Mouse (Mus musculus): ENCODE measurements around the gene Mllt1. TPM values are rescaled to one million over a fixed set of nuclear protein-coding genes. Genes with fewer than 3 reads are reported as not detected.
"Not testable (repeated sequence)": the region's sequence is repeated elsewhere in the genome, so short reads cannot be mapped to it uniquely, and the experiment has no call there.

Mllt1 gene
- polyA plus RNA-seq, 1 experiment from 2014 or later: 17.7 TPM

GRCm38 (mm10) chr17:56909764-56910163, 25.5 kb downstream of the Mllt1 start:
- not testable (repeated sequence) for H3K4me2 ChIP-seq (replicated peaks; ENCODE audit: low read depth, low read length); H3K9ac ChIP-seq (replicated peaks; ENCODE audit: low read depth); H3K4me3 ChIP-seq (ENCODE audit: low read depth, low read length); H3K27me3 ChIP-seq (replicated peaks; ENCODE audit: insufficient read depth, low read length); H3K9me3 ChIP-seq (ENCODE audit: low read length); H3K36me3 ChIP-seq (ENCODE audit: insufficient read depth, low read length)
- peaks cover 19% of the 10 kb centered on the region for H3K4me1 ChIP-seq (ENCODE audit: insufficient read depth, low read depth, low read length)
- WGBS: 76% methylated on average over 2 of the region's 2 CpGs
- peak overlapping the region; percentile 32; the same call in 1 of the 2 replicates for H3K27ac ChIP-seq (ENCODE audit: low read length)
- 0 out of 2 replicates have a peak, but pooled peaks have one; percentile 12 for TF ChIP-seq EP300 (IDR thresholded peaks at IDR 0.05)
- peak; percentile 40 for TF ChIP-seq CTCF (IDR thresholded peaks at IDR 0.05)
- DNase-seq (ENCODE audit: low spot score) (peak; percentile 53), ATAC-seq (peak; percentile 20)

- Histone ChIP-seq H3K36me3 (ENCODE audit: insufficient read depth, low read length) (no peaks in the 10 kb centered on the region), H3K9ac (replicated peaks; ENCODE audit: low read depth) (no peak overlapping the region), H3K27me3 (replicated peaks; ENCODE audit: insufficient read depth, low read length) (no peaks in the 10 kb centered on the region), H3K9me3 (ENCODE audit: low read length) (no peaks in the 10 kb centered on the region), H3K4me3 (ENCODE audit: low read depth, low read length) (no peak overlapping the region), H3K4me2 (replicated peaks; ENCODE audit: low read depth, low read length) (no peak overlapping the region), H3K4me1 (ENCODE audit: insufficient read depth, low read depth, low read length) (peaks cover 19% of the 10 kb centered on the region), H3K27ac (ENCODE audit: low read length) (peak overlapping the region; percentile 77)
- TF ChIP-seq CTCF (IDR thresholded peaks at IDR 0.05): no peak
- no peak for TF ChIP-seq EP300 (IDR thresholded peaks at IDR 0.05)
- peak; percentile 41 for DNase-seq (ENCODE audit: low spot score)
- peak; percentile 25 for ATAC-seq
- WGBS: 17% methylated on average over 9 of the region's 9 CpGs
Measured at GRCm38 (mm10) chr17:56907887-56908286, 27.3 kb downstream of the Mllt1 start.

DNA sequence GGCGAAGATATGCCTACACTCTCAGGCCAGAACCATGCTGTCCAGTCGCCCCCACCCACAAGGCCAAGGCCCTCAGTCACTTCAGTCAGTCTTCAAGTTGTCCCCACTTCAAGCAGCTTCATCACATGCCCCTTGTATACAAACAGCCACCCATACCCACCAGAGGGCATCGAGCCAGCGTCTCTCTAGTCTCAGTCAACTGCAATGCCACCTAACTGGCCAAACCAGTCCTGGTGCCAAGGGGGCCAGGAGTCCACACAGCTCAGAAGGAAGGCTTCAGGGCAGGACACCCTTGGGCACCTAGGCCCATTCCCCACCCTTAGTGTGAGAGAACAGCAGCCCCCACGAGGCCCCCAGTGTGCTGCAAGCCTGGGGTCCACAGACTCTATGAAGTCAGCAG, 28.1 kb downstream of the Mllt1 start:
- DNase-seq (ENCODE audit: low spot score): peak; percentile 90

DNA sequence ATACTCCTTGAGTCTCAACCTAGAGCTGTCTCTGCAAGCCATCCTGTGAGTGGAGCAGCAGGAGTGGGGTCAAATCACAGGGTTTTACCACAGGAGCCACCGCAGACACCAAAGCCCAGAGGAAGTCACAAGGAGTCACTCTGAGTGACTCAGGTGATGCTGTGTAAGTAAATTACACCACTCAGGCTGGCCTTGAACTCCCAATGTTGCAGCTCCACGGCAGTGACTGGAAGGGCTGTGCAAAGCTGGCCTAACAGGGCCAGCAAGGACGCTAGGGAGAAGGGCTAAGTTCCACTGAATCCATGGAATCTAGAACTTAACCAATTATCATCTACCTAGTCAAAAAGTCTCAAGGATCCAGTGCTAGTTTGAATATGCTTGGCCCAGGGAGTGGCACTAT, 29.0 kb downstream of the Mllt1 start:
- peak overlapping the region; percentile 77 for H3K27ac ChIP-seq (ENCODE audit: low read length)
- H3K4me2 ChIP-seq (replicated peaks; ENCODE audit: low read depth, low read length): no peak overlapping the region
- H3K4me1 ChIP-seq (ENCODE audit: insufficient read depth, low read depth, low read length): peaks cover 19% of the 10 kb centered on the region
- TF ChIP-seq EP300 (IDR thresholded peaks at IDR 0.05) (no peak), CTCF (IDR thresholded peaks at IDR 0.05) (no peak)
- H3K27me3 ChIP-seq (replicated peaks; ENCODE audit: insufficient read depth, low read length): no peaks in the 10 kb centered on the region
- no peaks in the 10 kb centered on the region for H3K9me3 ChIP-seq (ENCODE audit: low read length)
- no peak overlapping the region for H3K9ac ChIP-seq (replicated peaks; ENCODE audit: low read depth)
- H3K36me3 ChIP-seq (ENCODE audit: insufficient read depth, low read length): 0 out of 2 replicates have a peak, but pooled peaks cover 6% of the 10 kb centered on the region
- DNase-seq (ENCODE audit: low spot score) (no peak), ATAC-seq (no peak)
- 74% methylated on average over 3 of the region's 3 CpGs for WGBS
- no peak overlapping the region for H3K4me3 ChIP-seq (ENCODE audit: low read depth, low read length)

More for the DNA sequence above, 28.1 kb downstream of the Mllt1 start:
- peak overlapping the region; percentile 77 for H3K27ac ChIP-seq (ENCODE audit: low read length)
- H3K4me2 ChIP-seq (replicated peaks; ENCODE audit: low read depth, low read length): no peak overlapping the region
- H3K9me3 ChIP-seq (ENCODE audit: low read length): no peaks in the 10 kb centered on the region
- TF ChIP-seq EP300 (IDR thresholded peaks at IDR 0.05) (peak; percentile 77), CTCF (IDR thresholded peaks at IDR 0.05) (peak; percentile 23; the same call in 1 of the 2 replicates)
- no peak overlapping the region for H3K9ac ChIP-seq (replicated peaks; ENCODE audit: low read depth)
- no peaks in the 10 kb centered on the region for H3K27me3 ChIP-seq (replicated peaks; ENCODE audit: insufficient read depth, low read length)
- peaks cover 19% of the 10 kb centered on the region for H3K4me1 ChIP-seq (ENCODE audit: insufficient read depth, low read depth, low read length)
- 48% methylated on average over 5 of the region's 5 CpGs for WGBS
- ATAC-seq: peak; percentile 93
- no peak overlapping the region for H3K4me3 ChIP-seq (ENCODE audit: low read depth, low read length)
- no peaks in the 10 kb centered on the region for H3K36me3 ChIP-seq (ENCODE audit: insufficient read depth, low read length)

DNA sequence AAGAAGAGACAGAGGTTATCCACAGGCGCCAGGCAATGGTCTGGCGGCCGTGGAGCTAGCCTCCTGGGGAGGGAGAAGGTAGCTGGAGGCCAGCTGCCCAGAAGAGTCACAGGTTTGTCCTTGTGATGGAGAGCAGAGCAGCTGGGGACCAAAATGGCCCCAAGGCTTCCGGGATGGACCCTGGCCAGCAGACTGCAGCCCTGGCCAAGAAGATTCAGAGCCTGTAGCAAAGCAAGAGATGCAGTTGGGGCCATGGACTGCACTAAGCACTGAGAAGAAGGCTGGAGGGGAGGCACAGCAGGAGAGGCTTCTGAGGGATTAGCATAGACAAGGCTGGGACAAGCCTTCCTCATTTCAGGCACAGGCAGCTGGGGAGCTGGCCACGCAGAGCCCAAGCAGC, 32.5 kb downstream of the Mllt1 start:
- no peak overlapping the region for H3K4me2 ChIP-seq (replicated peaks; ENCODE audit: low read depth, low read length)
- ATAC-seq: no peak
- H3K27me3 ChIP-seq (replicated peaks; ENCODE audit: insufficient read depth, low read length): no peaks in the 10 kb centered on the region
- no peak overlapping the region for H3K27ac ChIP-seq (ENCODE audit: low read length)
- TF ChIP-seq EP300 (IDR thresholded peaks at IDR 0.05): no peak
- no peak for TF ChIP-seq CTCF (IDR thresholded peaks at IDR 0.05)
- no peak overlapping the region for H3K4me3 ChIP-seq (ENCODE audit: low read depth, low read length)
- no peak overlapping the region for H3K9ac ChIP-seq (replicated peaks; ENCODE audit: low read depth)
- H3K36me3 ChIP-seq (ENCODE audit: insufficient read depth, low read length): 0 out of 2 replicates have a peak, but pooled peaks cover 9% of the 10 kb centered on the region
- H3K9me3 ChIP-seq (ENCODE audit: low read length): no peaks in the 10 kb centered on the region
- no peak for DNase-seq (ENCODE audit: low spot score)
- 81% methylated on average over 5 of the region's 5 CpGs for WGBS
- peaks cover 12% of the 10 kb centered on the region; the same call in 1 of the 2 replicates for H3K4me1 ChIP-seq (ENCODE audit: insufficient read depth, low read depth, low read length)

GRCm38 (mm10) chr17:56897630-56898195, 37.5 kb downstream of the Mllt1 start:
- DNase-seq (ENCODE audit: low spot score): peak; percentile 83
- no peak for TF ChIP-seq EP300 (IDR thresholded peaks at IDR 0.05)
- TF ChIP-seq CTCF (IDR thresholded peaks at IDR 0.05): peak; percentile 99
- H3K27me3 ChIP-seq (replicated peaks; ENCODE audit: insufficient read depth, low read length): no peaks in the 10 kb centered on the region
- WGBS: 84% methylated on average over 7 of the region's 7 CpGs
- H3K9me3 ChIP-seq (ENCODE audit: low read length): no peaks in the 10 kb centered on the region
- H3K9ac ChIP-seq (replicated peaks; ENCODE audit: low read depth): no peak overlapping the region
- H3K4me3 ChIP-seq (ENCODE audit: low read depth, low read length): no peak overlapping the region
- peaks cover 20% of the 10 kb centered on the region; the same call in 1 of the 2 replicates for H3K36me3 ChIP-seq (ENCODE audit: insufficient read depth, low read length)
- H3K27ac ChIP-seq (ENCODE audit: low read length): no peak overlapping the region
- H3K4me1 ChIP-seq (ENCODE audit: insufficient read depth, low read depth, low read length): no peaks in the 10 kb centered on the region
- no peak overlapping the region for H3K4me2 ChIP-seq (replicated peaks; ENCODE audit: low read depth, low read length)
- ATAC-seq: peak; percentile 87

Data from lung, postnatal 0 days (tissue).